Comparison of ENCODE assay signal across 12 mouse cellular contexts in the genomic region with DNA sequence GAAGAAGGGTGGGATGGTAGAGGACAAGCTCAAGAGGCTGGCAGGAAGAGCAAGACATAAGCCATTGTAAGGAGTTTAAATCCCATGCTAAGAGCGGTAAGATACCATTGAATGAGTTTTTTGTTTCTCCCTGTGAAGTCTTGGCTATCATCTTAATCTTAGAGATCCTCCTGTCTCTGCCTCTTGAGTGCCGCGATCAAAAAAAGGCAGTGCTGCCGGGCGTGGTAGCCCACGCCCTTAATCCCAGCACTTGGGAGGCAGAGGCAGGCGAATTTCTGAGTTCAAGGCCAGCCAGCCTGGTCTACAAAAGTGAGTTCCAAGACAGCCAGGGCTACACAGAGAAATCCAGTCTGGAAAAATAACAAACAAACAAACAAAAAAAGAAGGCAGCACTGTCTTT. TPM values are rescaled to one million over a fixed set of nuclear protein-coding genes. Genes with fewer than 3 reads are reported as not detected.
DNase-seq lines count a peak whose midpoint lies in the region; ATAC-seq and TF ChIP-seq lines count a peak whose summit lies in the region.
"Had no signal": no experiment of that assay in that cellular context is flagged by ENCODE, and none has a peak within 500 bp of the region (broad histone marks: within the 10 kb centered on the region; RNA-seq: fewer than 3 reads in every experiment).

No protein-coding gene starts in this region.

- no peak for TF ChIP-seq CTCF in heart, adult 2 months (IDR thresholded peaks at IDR 0.05)

- no peak for ATAC-seq in liver, embryonic 11.5 days (replicated peaks; ENCODE audit: low FRiP score)
- ATAC-seq in liver, embryonic 15.5 days (ENCODE audit: insufficient read depth), result no peak

- H3K4me2 ChIP-seq in liver, embryonic 11.5 days, result peak overlapping the region; percentile 72
- peak overlapping the region; percentile 98 for H3K4me2 ChIP-seq in liver, embryonic 15.5 days

- peaks cover 7% of the 10 kb centered on the region for H3K79me2 ChIP-seq in heart, adult 2 months (replicated peaks; ENCODE audit: control insufficient read depth, insufficient read depth, low read length)

- H3K27me3 ChIP-seq in heart, embryonic 10.5 days (ENCODE audit: insufficient read depth, poor library complexity, severe bottlenecking), result no peaks in the 10 kb centered on the region
- no peaks in the 10 kb centered on the region for H3K27me3 ChIP-seq in heart, adult 2 months (ENCODE audit: control insufficient read depth, insufficient read depth, low read length)
- H3K27me3 ChIP-seq in liver, embryonic 11.5 days (replicated peaks; ENCODE audit: control insufficient read depth, insufficient read depth, low read length), result no peaks in the 10 kb centered on the region
- no peaks in the 10 kb centered on the region for H3K27me3 ChIP-seq in liver, embryonic 15.5 days
- H3K27me3 ChIP-seq: neural tube, embryonic 12.5 days had no signal

- no peak for TF ChIP-seq EP300 in heart, adult 2 months (IDR thresholded peaks at IDR 0.05; ENCODE audit: insufficient read depth, low read depth, low read length)

- H3K27ac ChIP-seq in heart, embryonic 10.5 days, result no peak overlapping the region
- H3K27ac ChIP-seq in heart, adult 2 months, result no peak overlapping the region
- H3K27ac ChIP-seq in liver, embryonic 11.5 days (ENCODE audit: low read depth, low read length), result no peak overlapping the region
- peak overlapping the region; percentile 90; the same call in 1 of the 2 replicates for H3K27ac ChIP-seq in liver, embryonic 15.5 days (replicated peaks)
- H3K27ac ChIP-seq: neural tube, embryonic 12.5 days had no signal

- peaks cover 26% of the 10 kb centered on the region for H3K36me3 ChIP-seq in heart, embryonic 10.5 days
- peaks cover 4% of the 10 kb centered on the region; the same call in 1 of the 2 replicates for H3K36me3 ChIP-seq in heart, adult 2 months (ENCODE audit: control insufficient read depth, insufficient read depth, low read length)
- H3K36me3 ChIP-seq in liver, embryonic 11.5 days (ENCODE audit: control insufficient read depth, insufficient read depth, low read length), result peaks cover 22% of the 10 kb centered on the region
- peaks cover 22% of the 10 kb centered on the region for H3K36me3 ChIP-seq in liver, embryonic 15.5 days (replicated peaks)

- H3K4me1 ChIP-seq in heart, embryonic 10.5 days, result peaks cover 23% of the 10 kb centered on the region
- H3K4me1 ChIP-seq in heart, adult 2 months (ENCODE audit: control insufficient read depth, insufficient read depth, low read length), result peaks cover 2% of the 10 kb centered on the region; the same call in 1 of the 2 replicates
- H3K4me1 ChIP-seq in liver, embryonic 11.5 days (replicated peaks; ENCODE audit: control insufficient read depth, insufficient read depth, low read length), result peaks cover 33% of the 10 kb centered on the region
- H3K4me1 ChIP-seq in liver, embryonic 15.5 days (replicated peaks), result peaks cover 57% of the 10 kb centered on the region

- intact Hi-C loops in heart, adult 2 months (cut with DNase I), result no loop called here

- WGBS in heart, embryonic 10.5 days, result 92% methylated on average over 7 of the region's 7 CpGs
- WGBS in heart, adult 2 months, result 94% methylated on average over 7 of the region's 7 CpGs
- WGBS in liver, embryonic 11.5 days, result 75% methylated on average over 7 of the region's 7 CpGs
- 65% methylated on average over 7 of the region's 7 CpGs for WGBS in liver, embryonic 15.5 days (ENCODE audit: insufficient replicate concordance)

- no peak for TF ChIP-seq POLR2A in heart, adult 2 months (IDR thresholded peaks at IDR 0.05; ENCODE audit: insufficient read depth, low read depth, low read length)

- no peaks in the 10 kb centered on the region for H3K9me3 ChIP-seq in heart, embryonic 10.5 days
- H3K9me3 ChIP-seq in liver, embryonic 11.5 days (ENCODE audit: control insufficient read depth, low read length), result no peaks in the 10 kb centered on the region
- H3K9me3 ChIP-seq in liver, embryonic 15.5 days (replicated peaks), result no peaks in the 10 kb centered on the region
- H3K9me3 ChIP-seq: neural tube, embryonic 12.5 days had no signal

- DNase-seq in heart, embryonic 10.5 days (ENCODE audit: low spot score), result no peak
- DNase-seq in heart, adult 2 months, result no peak
- DNase-seq in liver, embryonic 11.5 days (ENCODE audit: low spot score), result no peak
- no peak for DNase-seq in liver
- peak; percentile 80 for DNase-seq in ZHBTc4 (ENCODE audit: low read depth, low spot score)
- DNase-seq in thymus, postnatal 4 days, result no peak
- no peak for DNase-seq in right cerebral cortex, postnatal 10 days (ENCODE audit: low spot score in 2 of 2)
- DNase-seq: embryo, embryonic 11 days; kidney, postnatal 36 days; right cerebral cortex, postnatal 14 days had no signal

- H3K4me3 ChIP-seq in heart, embryonic 10.5 days, result peak overlapping the region; percentile 88; the same call in 1 of the 2 replicates
- H3K4me3 ChIP-seq in heart, adult 2 months, result no peak overlapping the region
- peak overlapping the region; percentile 98 for H3K4me3 ChIP-seq in liver, embryonic 11.5 days (ENCODE audit: low read depth, low read length)
- peak overlapping the region; percentile 90 for H3K4me3 ChIP-seq in liver, embryonic 15.5 days (replicated peaks)

- H3K9ac ChIP-seq in heart, adult 2 months (ENCODE audit: low read depth, low read length), result no peak overlapping the region
- H3K9ac ChIP-seq in liver, embryonic 11.5 days (ENCODE audit: low read depth, low read length), result no peak overlapping the region
- no peak overlapping the region; the same call in 1 of the 2 replicates for H3K9ac ChIP-seq in liver, embryonic 15.5 days
- H3K9ac ChIP-seq: neural tube, embryonic 12.5 days had no signal

RNA-seq across cellular contexts. Expression of a gene that starts 13.5 kb away (rescaled TPM):
- 62.2 and 79.7 TPM in 2 replicates for polyA plus RNA-seq in heart, embryonic 10.5 days (2016; fragmentation: Nextera tagmentation; extraction: Ambion mirVana)
- total RNA-seq in heart, adult 2 months (2021), result 10 to 100 TPM; 39.2 to 46.3 TPM
- 94.1 and 96.3 TPM in 2 replicates for polyA plus RNA-seq in heart, adult 2 months (2012; rRNA removed)
- 67.5 and 78.9 TPM in 2 replicates for polyA plus RNA-seq in liver, embryonic 11.5 days (2014; fragmentation: Nextera tagmentation; extraction: Ambion mirVana)
- 27.0 and 31.2 TPM in 2 replicates for polyA plus RNA-seq in liver, embryonic 15.5 days (2015; fragmentation: Nextera tagmentation; extraction: Ambion mirVana)

RNA-seq across cellular contexts. Expression of a gene that starts 13.8 kb away (rescaled TPM):
- 38.9 and 50.2 TPM in 2 replicates for polyA plus RNA-seq in heart, embryonic 10.5 days (2016; fragmentation: Nextera tagmentation; extraction: Ambion mirVana)
- 10 to 100 TPM; 15.0 to 18.3 TPM for total RNA-seq in heart, adult 2 months (2021)
- 11.7 and 15.4 TPM in 2 replicates for polyA plus RNA-seq in heart, adult 2 months (2012; rRNA removed)
- polyA plus RNA-seq in liver, embryonic 11.5 days (2014; fragmentation: Nextera tagmentation; extraction: Ambion mirVana), result 73.2 and 77.2 TPM in 2 replicates
- 15.7 and 17.0 TPM in 2 replicates for polyA plus RNA-seq in liver, embryonic 15.5 days (2015; fragmentation: Nextera tagmentation; extraction: Ambion mirVana)

RNA-seq across cellular contexts. Expression of a gene that starts 17.2 kb away (rescaled TPM):
- polyA plus RNA-seq in heart, embryonic 10.5 days (2016; fragmentation: Nextera tagmentation; extraction: Ambion mirVana), result 80.2 and 117 TPM in 2 replicates
- 10 to 100 TPM; 19.1 to 21.1 TPM for total RNA-seq in heart, adult 2 months (2021)
- polyA plus RNA-seq in heart, adult 2 months (2012; rRNA removed), result 6.5 and 7.8 TPM in 2 replicates
- polyA plus RNA-seq in liver, embryonic 11.5 days (2014; fragmentation: Nextera tagmentation; extraction: Ambion mirVana), result 211 TPM in 2 replicates
- 47.3 and 48.8 TPM in 2 replicates for polyA plus RNA-seq in liver, embryonic 15.5 days (2015; fragmentation: Nextera tagmentation; extraction: Ambion mirVana)

RNA-seq across cellular contexts. Expression of a gene that starts 55.2 kb away (rescaled TPM):
- polyA plus RNA-seq in heart, embryonic 10.5 days (2016; fragmentation: Nextera tagmentation; extraction: Ambion mirVana), result 7.1 and 7.4 TPM in 2 replicates
- total RNA-seq in heart, adult 2 months (2021), result 1 to 10 TPM; 5.2 to 5.6 TPM
- polyA plus RNA-seq in heart, adult 2 months (2012; rRNA removed), result 3.6 and 4.0 TPM in 2 replicates
- 4.9 and 5.4 TPM in 2 replicates for polyA plus RNA-seq in liver, embryonic 11.5 days (2014; fragmentation: Nextera tagmentation; extraction: Ambion mirVana)
- polyA plus RNA-seq in liver, embryonic 15.5 days (2015; fragmentation: Nextera tagmentation; extraction: Ambion mirVana), result 3.0 and 3.2 TPM in 2 replicates
